Mouse (Mus musculus) gastrocnemius, postnatal 14 days (tissue): ENCODE data around the gene Wdr26. TPM values are rescaled to one million over a fixed set of nuclear protein-coding genes. Genes with fewer than 3 reads are reported as not detected.

ENCODE experiments used
- DNase-seq: peaks from one replicate; pipeline ENCODE4 v3.0.0; 2021; ENCODE audit warnings: mixed read lengths
- intact Hi-C: fragments of 180-260 bp; cut with DNase I; formaldehyde crosslinking; loops from one replicate; pipeline ENCODE4 v1.15.1; 2025; ENCODE audit warnings: low total_unique reads
- long read RNA-seq, 2 experiments: library from polyadenylated mRNA; stranded (forward); transcript quantifications; one replicate each; pipeline ENCODE4 v2.0.0; 2021
- total RNA-seq, 2 experiments: library from RNA; stranded (reverse); gene quantifications; 2 replicates each; pipeline ENCODE4 v1.2.3; 2021

The Wdr26 gene
- 100 to 1,000 TPM in 1 of 2 experiments, 10 to 100 TPM in 1; 96.7 to 110 TPM for total RNA-seq
- long read RNA-seq, experiment 1, full-length matches to known transcripts: 21 of 38 reads
- long read RNA-seq, experiment 1, partial matches to known transcripts: 6 of 38 reads
- long read RNA-seq, experiment 1, other reads (novel, unspliced or antisense): 11 of 38 reads
- long read RNA-seq, experiment 2, full-length matches to known transcripts: 36 of 60 reads
- long read RNA-seq, experiment 2, partial matches to known transcripts: 4 of 60 reads
- long read RNA-seq, experiment 2, other reads (novel, unspliced or antisense): 20 of 60 reads

GRCm38 (mm10) chr1:181211920-181212633, at the start of gene Wdr26:
Wdr26 (minus strand) TSS chr1:181212001.
- peak; percentile 74 for DNase-seq
- intact Hi-C loops: no loop called here

GRCm38 (mm10) chr1:181260949-181261696, 49.3 kb upstream of the Wdr26 start:
- no peak for DNase-seq
- intact Hi-C loops: no loop called here

- DNase-seq: no peak
- intact Hi-C loops: no loop called here
Measured at GRCm38 (mm10) chr1:181260422-181260821, 48.6 kb upstream of the Wdr26 start.

- DNase-seq: no peak
- intact Hi-C loops: no loop called here
Measured at GRCm38 (mm10) chr1:181259626-181260410, 48.0 kb upstream of the Wdr26 start.

- intact Hi-C loops: no loop called here
Measured at GRCm38 (mm10) chr1:181259056-181259455, 47.3 kb upstream of the Wdr26 start.

GRCm38 (mm10) chr1:181258616-181259015, 46.8 kb upstream of the Wdr26 start:
- no peak for DNase-seq
- intact Hi-C loops: no loop called here

More at GRCm38 (mm10) chr1:181259056-181259455, 47.3 kb upstream of the Wdr26 start:
- DNase-seq: no peak

GRCm38 (mm10) chr1:181257585-181258555, 46.1 kb upstream of the Wdr26 start:
- intact Hi-C loops: no loop called here
- DNase-seq: peak; percentile 54

- peak; percentile 86 for DNase-seq
- intact Hi-C loops: no loop called here
Measured at GRCm38 (mm10) chr1:181256689-181257584, 45.1 kb upstream of the Wdr26 start.

- intact Hi-C loops: no loop called here
- DNase-seq: peak; percentile 76
Measured at GRCm38 (mm10) chr1:181255891-181256688, 44.3 kb upstream of the Wdr26 start.

GRCm38 (mm10) chr1:181255450-181255849, 43.6 kb upstream of the Wdr26 start:
- DNase-seq: no peak
- intact Hi-C loops: no loop called here

GRCm38 (mm10) chr1:181251624-181252023, 39.8 kb upstream of the Wdr26 start:
- no peak for DNase-seq
- intact Hi-C loops: no loop called here

- no peak for DNase-seq
- intact Hi-C loops: no loop called here
Measured at GRCm38 (mm10) chr1:181250961-181251360, 39.2 kb upstream of the Wdr26 start.

- intact Hi-C loops: no loop called here
- DNase-seq: no peak
Measured at GRCm38 (mm10) chr1:181249537-181249936, 37.7 kb upstream of the Wdr26 start.

- intact Hi-C loops: no loop called here
- DNase-seq: no peak
Measured at GRCm38 (mm10) chr1:181247175-181247574, 35.4 kb upstream of the Wdr26 start.

GRCm38 (mm10) chr1:181246487-181247138, 34.8 kb upstream of the Wdr26 start:
- intact Hi-C loops: no loop called here
- DNase-seq: no peak
